Mouse (Mus musculus) kidney, postnatal 14 days (tissue): ENCODE data around the gene Lman1l.

Experiments used
- DNase-seq: peaks from one replicate; pipeline ENCODE4 v3.0.0; 2022; ENCODE audit warnings: mixed read lengths

Gene Lman1l

DNA sequence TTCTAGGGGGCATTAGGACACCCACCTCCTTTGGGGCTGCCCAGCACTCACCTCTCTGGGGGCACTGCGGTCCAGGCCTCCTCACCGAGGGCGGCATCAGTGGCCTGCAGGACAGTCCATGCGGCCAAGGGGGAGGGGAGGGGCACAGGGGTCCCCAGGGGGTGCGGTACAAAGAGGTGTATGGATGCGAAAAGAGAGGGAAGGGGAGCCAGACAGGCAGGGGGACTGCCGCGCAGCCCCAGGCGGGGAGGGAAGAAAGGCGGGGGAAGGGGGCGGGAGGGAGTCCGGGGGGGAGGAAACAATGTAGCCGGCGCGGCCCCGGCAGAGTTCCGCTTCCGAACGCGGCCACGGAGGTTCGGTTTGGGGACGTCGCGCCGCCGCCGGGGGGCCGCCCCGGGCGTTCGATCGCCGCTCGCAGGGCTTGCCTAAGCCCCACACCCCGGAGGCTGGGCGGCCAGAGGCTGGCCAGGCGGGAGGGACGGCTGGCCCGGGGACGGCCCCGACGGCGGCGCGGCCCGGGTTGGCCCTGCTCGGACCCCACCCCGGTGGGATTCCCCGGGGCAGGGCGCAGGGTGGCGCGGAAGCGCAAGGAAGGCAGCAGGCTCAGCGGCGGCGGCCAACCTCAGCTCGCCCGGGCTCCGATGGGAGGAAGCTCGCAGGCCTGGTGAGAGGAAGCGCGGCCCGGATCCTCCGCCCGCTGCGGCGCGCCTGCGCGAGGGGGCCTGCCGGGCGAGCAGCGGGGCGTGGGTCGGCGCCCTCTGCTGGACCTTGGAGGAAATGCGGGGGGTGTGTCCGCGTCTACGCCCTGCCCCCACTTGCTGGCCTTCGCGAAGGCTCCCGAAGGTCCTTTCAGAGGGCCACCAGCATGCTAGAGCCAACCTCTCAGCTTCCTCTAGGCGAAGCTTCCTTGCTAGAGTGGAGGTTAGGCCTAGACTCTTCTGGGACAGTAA lies 24.6 kb upstream of the Lman1l start:
- peak; percentile 96 for DNase-seq

DNA sequence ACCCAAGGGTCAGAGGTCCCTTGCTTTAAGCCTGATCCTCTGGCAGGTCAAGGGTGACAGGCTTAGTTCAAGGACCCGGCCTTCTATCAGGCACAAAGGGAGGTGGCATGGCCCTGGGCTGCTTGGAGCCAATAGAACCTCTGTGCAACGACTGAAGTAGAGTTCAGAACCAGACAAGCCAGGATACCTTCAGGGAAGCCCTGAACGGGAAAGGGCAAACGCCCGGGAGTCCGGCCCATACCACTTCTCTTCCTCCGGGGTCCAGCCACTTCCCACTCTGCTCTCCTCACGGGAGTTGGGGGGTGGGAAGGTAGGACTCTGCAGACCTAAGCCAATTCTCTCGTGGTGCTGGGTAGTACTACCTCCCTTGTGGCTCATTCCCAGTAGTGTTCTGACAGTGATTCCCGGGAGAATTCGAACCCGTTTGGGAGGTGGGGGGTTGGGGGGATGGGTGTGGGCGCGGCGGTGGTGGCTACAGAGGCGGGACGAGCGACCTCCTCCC lies 23.9 kb upstream of the Lman1l start:
- no peak for DNase-seq

DNA sequence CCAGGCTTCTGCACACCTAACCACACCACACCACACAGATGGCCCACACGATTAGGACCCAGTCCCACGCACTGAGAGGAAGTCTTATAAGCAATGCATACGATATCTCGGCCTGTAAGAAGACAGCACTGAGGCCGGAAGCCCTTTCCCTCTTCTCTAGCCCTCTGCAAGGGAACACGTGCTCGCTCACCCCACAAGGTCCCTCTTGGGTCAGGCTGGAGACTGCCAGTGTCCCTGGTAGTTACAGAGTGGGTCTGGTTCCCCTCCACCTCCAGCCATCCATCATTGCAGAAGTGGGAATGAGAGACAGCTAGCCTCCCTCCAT lies 23.2 kb upstream of the Lman1l start:
- no peak for DNase-seq

DNA sequence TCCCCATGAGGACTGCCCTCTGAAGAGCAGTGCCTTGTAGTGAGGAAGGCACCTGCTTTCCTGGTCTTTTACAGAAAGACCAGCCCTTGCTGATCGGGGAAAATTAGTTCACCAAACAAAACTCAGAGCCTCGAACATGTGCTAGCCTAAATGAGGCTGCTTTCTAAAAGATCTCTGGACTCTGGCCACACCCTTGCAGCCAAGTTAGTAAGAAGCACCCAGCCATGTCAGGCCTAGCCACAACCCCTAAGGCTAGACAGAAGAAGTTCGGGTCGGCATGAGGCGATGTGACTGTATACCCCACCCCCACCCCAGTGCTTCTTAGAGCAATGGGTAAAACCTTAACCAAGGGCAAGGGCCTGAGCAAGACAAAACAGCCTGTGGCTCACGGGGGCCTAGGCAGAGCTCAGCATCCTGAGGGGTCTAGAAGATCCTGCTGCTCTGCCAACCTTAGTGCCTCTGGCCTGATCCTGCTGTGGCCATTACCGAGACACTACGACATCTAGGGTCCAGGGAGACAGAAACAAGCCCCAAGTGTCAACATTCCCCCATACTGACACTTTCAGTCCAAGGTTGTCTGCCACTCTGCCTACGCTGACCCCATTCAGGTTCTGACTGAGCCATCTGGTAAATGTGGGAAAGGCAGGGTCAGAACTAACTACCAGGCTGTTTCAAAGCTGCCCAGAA lies 22.7 kb upstream of the Lman1l start:
- DNase-seq: peak; percentile 43

DNA sequence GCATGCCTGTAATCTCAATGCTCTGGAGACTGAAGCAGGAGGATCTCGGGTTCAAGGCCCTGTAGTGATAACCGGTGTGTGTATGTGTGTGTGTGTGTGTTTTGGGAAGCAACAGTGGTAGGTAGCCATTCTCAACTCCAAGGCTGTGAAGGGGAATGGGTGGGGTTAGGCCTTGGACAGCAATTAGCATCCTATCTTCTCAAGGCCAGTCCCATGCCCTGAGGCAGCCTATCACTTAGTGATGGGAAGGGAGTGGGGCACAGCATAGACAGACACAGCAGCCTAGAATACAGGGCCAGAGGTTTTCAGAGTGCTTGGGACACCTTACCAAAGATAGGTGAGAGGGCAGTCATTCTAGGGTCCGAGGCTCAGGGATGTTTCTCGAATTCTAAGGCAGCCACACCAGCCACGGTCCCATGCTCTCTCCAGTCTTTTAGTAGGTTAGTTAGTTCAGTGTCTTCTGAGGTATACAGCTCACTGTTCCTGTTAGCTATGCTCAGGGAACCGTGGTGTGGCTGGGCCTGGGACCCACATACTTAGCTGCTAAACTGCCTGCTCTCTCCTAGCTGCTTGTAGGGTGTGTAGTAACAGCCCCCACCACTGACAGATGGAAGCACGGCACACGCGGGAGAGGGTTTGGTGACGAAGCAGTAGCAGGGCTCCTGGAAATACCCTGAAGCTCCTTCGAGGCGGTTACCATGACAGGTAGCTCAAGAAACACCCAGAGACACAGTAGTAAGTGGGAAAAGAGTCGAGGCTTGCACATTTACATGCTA lies 21.4 kb upstream of the Lman1l start:
- DNase-seq: no peak

DNA sequence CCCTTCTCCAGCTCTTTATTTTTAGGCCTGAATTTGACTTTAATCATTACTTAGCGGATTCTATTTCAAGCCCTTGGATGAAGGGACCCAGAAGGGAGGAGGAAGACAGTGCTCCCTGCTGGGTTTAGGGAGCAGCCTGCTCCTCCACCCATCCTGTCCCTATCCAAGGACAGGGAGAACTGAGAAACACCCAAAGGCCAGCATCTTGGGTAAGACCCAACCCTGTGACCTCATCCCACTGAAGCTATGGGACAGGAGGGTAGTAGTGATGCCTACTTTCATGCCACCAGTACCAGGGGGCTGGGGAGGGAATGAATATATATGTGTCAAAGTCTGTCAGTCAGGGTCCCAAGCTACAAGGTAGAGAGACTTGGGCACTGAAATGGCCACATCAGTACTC lies 20.4 kb upstream of the Lman1l start:
- DNase-seq: no peak

DNA sequence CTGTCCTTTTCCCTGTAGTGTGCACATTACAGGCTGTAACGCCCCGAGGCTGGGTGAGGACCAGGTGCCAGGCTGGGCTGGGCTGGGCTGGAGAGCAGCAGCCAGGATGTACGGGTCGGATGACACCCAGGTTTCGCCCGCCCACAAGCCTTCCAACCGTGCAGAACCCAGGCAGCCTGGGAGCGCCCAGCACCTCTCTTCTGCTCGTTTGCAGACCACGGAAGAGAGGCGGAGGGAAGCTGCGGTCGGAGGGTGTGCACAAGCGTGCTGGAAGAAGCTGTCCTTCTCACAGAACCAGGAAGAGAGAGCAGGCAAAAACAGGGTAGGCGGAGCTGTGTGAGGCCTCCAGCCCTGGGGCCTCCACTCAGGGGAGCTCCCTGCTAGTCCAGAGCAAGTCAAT lies 19.8 kb upstream of the Lman1l start:
- peak; percentile 59 for DNase-seq

DNA sequence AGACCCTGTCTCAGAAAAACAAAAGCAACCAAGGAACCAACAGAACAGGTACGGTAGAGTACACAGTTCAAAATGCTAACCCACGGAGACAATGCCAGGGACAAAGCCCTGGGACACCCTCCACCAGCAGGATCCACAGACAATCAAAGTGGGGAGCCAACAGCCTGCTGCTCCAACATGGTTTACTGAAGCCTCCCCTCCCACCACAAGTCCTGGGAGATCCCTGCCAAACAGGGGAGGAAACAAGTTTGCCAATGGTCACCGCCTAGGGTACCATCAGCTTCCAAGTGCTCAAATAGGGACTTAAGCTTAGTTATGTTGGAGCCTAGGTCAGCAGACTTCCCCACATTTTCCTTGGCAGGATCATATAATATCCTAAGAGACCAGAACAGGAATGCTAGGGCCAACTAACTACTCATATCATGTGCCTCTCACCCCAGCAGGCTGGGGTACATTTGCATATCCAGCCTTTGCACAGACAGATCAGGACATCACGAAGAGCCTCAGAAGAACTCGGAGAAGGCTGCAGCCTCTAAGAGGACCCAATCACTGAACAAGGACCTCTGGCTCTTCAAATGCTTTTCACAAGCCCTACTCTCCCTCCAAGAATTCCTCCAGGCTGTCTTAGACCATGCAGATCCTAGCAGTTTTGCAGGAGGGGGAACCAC lies 19.2 kb upstream of the Lman1l start:
- DNase-seq: no peak

DNA sequence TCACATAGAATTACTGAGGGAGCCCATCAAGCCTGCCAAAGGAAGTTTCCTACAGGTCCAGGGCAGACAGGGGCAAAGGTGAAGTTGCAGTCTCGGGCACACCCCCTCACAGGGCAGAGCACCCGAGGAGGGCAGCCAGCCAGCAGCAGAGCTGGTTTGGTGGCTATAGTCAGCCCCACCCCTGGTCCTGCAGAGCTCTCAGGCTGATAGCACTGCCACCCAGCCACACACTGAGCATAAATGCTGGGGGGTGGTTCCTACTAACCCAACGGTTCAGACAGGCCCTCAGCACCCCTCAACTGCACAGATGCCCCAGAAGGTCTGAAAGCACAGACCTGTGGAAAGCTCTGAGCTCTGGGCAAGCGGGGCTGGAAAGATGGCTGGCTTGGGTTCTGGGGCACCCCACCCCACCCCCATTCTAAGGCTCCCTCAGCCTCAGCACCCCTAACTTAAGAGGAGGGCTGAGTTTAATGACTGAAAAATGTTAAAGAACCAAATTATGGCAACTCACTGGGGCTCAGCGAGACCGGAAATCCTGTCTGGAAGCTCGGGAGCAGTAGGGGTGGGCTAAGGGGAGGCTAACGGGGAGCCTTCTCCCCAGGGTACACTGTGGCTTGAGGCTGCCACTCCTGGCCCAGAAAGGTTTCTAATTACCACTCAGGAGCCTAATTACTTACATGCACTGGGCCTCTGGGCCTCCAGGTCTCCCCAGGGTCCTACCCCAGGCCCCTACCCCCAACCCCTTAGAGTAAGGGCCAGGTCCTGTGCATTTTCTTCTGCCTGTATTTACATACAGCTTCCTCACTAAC lies 18.3 kb upstream of the Lman1l start:
- peak; percentile 86 for DNase-seq

DNA sequence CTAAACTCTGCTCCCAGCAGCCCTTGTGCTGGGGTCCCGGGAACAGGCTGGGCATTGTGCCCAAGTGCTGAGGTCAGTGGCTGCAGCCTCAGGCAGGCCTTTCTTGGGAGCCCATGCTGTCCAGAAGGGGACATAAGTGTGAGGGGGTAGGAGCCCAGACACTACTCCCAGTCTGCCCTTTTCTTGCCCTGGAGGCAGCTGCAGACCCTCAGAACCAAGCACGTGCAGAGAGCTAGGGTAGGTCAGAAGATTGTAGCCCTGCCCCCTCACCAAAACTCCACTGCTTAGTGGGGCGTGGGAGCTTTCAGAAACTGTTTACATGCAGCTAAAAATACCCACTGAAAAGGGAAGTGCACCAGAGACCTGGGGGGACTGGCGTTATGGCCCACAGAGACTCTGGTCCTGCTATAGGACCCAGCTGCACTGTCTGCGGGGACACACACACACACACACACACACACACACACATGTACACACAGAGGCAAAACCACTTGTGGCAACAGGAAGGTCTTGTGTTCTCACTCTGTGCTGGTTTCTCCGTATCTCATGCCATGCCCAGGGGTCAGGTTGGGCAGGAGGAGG lies 17.3 kb upstream of the Lman1l start:
- DNase-seq: peak; percentile 89

DNA sequence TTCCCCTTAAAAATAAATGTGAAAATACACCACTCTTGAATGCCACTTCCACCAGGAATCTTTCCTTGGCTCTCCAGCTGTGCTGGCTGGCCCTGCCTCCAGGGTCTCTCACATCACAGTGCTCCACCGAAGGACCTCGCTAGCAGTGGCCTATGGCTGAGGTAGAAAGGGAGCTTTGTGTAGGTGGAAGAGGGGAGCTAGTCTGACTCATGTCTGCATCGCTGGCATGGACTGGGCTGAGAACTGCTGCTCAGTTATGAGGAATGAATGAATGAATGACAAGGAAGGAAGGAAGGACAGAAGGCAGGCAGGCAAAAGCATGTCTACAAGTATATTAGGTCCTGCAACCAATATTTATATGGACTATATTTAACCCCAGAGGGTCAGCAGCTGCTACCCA lies 16.7 kb upstream of the Lman1l start:
- DNase-seq: no peak

DNA sequence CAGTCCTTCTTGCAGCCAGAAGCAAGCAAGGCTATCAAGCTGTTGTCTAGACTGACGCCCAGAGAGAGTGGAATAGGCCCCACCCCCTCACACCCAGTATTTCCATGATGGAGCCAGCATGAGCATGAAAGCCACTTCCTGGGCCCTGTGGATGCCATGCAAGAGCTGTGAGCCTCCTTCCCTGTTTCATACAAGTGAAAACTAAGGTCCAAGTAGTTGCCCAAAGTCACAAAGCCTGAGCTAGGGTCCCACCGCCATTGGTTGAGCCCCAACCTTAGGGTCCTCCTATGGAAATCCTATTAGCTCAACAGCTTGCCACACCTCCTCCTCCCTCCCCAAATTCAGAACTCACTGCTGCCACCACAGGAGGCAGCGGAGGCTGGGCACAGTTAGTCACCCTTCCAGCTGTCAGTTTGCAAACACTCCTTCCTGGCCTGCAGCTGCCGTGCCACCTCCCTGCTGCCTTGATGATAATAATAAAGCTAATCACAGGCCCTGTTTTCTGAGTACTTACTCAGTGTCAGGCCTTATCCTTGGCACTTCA lies 13.0 kb upstream of the Lman1l start:
- DNase-seq: no peak

DNA sequence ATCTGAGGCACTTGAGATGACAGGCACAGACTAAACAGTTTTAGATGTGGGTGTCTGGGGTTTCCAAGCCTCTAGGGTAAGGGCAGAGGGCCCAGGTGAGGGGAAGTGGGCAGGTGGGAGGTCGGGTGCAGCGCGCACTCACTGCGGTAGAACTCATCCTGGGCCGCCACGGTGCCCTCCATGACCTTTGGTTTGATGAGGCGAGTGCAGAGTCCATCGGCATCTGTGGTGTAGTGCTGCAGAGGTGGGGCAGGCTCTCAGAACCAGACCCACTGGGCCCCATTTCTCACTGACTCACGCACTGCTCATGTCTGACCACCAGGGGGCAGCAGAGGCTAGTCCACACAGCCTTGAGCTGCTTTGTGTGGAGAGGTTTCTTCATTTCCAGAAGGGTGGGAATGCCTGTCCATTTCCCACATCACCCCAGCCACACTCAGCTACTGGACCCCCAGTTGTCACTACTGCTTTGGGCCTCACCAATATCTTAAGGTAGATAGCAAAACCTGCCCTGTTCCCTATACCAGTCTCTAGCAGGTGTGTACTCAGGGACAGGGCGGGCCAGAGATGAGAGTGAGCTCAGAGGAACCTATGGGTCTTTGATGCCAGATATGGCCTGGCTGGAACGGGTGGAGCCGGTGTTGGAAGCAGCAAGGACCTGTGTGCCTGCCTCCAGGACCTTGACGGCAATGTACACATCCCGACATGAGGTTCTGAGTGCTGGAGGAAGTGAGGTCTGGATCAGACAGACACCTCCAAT lies 8.7 kb upstream of the Lman1l start:
- peak; percentile 80 for DNase-seq

DNA sequence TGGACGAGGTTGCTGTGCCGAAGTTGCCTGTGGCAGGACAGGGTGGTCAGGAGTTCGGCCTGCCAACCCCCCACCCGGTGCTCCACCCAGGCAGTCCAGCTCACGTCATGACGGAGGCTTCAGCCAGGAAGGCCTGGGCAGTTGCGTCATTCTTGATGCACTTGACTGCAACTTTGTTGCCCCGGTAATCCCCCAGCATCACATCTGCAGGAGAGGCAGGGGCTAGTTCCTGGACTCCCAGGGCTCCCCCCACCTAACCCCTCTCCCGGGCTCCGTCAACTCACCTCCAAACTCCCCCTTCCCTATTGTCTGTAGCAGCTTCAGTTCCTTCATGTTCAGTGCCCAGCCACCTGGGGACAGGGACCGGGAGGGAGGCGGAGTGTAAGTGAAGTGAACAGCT lies 8.1 kb upstream of the Lman1l start:
- no peak for DNase-seq

DNA sequence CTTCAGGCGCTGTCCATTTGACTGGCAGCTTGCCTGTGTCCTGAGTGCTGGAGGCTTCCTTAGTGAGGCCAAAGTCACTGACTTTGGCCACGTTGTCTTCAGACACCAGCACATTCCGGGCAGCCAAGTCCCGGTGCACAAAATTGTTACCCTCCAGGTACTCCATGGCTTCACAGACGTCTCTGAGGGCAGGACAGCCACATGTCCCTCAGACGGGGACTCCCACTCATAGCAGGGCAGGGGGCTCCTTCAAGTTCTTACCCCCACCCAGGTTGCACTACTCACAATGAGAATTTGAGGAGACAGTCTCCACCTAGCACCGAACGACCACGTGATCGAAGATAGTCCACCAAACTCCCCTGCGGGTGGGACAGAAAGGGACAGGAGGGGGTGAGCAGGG lies 7.3 kb upstream of the Lman1l start:
- no peak for DNase-seq

DNA sequence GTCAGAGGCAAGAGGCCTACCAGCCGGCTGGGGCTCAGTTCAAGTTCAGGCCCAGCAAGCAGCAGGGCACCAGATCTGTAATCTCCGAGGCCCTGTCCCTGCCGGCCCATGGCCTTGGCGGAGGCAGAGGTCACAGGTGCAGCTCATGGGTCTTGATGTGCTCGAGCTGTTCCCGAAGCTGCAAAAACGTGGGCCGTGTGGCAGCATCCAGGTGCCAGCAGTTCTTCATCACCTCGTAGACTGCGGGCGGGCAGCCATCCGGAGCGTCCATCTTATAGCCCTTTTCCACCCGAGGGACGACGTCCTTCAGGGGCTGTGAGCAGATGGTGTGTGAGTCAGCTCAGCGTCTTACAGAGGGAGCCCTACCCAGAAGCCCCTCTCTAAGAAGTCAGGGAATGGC lies 6.6 kb upstream of the Lman1l start:
- no peak for DNase-seq

DNA sequence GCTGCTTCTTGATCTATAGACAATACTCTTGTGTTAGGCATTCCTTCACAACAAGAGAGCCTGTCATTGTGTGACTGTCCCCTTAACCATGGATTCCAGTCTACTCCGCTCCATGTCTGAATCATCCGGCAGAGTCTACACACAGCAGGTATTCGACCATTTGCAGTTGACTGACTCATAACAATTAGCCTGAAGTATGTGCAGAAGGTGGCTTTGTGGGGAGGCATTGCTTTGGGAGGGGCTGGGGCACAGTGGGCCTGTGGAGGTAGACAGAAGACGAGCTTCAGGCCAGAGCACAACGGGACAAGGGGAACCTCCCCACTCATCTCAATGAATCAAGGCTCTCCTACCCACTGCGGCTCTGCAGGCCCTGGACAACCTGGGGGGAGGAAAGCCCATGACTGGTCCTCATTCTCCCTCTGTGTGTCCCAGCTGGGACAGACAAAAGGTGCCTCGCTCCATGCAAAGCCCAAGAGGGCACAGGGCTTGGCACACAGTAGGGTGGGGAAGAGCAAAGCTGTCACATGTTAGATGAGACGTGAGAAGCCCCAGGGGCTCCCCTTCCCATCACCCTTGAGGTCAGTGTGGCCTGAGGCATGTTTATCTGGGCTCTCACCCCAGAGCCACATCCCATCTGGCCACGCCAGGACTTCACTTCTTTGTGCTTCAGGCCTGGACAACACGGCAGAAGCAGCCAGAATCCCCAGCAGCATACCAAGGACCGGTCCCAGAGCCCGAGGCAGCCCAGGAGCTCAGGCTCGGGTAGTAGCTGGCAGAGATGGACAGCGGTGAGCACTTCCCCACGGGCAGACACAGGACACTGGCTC lies 5.3 kb upstream of the Lman1l start:
- no peak for DNase-seq

DNA sequence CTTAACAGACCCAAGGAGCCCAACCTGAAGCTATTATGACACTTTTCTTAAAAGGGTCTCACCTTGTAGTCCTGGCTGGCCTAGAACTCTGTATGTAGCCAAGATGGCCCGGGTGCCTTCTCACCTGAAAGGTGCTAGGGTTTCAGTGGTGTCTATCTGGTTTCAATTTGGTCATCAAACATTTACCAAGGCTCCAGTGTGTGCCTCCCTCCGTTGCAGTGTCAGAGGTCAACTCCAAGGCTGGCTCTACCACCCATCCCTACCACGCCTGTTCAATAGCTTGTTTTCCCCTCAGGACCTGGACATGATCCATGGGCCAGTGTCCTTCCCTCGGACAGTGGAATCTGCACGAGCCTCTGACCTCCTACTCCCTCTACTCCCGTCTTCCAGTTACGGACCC lies 3.7 kb upstream of the Lman1l start:
- no peak for DNase-seq

DNA sequence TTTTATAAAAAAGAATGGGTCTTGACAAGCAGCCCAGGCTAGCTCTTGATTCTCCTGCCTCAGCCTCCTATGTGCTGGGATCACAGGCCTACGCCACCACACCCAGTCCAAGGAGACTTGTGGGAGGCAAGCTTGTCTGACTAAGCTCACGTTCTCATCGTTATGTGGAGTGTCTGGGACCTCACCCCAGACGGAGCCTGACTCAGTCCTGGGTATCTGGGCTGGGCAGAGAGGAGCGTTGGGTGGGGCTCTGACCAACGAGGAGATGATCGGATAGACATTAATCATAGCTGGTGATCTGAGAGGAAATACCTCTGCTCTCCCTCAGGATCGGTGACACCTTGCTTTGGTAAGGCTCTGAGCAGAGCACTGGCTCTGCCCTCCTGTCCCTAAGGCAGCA lies 1.7 kb downstream of the Lman1l start:
- DNase-seq: no peak
